Mouse (Mus musculus): ENCODE results near the gene Hspa4l. TPM values are rescaled to one million over a fixed set of nuclear protein-coding genes. Genes with fewer than 3 reads are reported as not detected.
"Not testable (repeated sequence)": the region's sequence is repeated elsewhere in the genome, so short reads cannot be mapped to it uniquely, and the experiment has no call there.

Hspa4l gene
- total RNA-seq, 2 experiments from 2014 or later = 92.8 to 101 TPM

DNA sequence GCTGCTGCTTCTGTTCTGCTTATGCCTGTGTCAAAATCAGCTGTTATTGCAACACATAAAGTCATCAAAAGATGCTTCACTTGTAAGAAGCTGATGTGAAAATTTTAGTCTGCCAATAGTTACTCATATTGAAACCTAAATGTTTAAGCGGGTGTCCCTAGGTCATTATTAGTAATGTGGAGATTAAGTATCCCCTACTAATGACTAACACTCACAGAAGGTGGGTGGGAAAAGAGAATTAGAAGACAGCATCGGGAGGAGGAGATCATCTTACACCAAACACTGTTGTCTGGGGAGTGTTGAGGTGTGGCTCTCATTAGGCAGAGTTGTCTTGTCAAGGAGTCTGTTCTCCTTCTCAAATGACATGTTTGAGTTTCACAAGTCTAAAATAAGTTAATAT is 62.6 kb downstream of the Hspa4l start:
- no peak for DNase-seq (ENCODE audit: extremely low spot score in 1 of 2, low spot score in 2 of 2)
- intact Hi-C loops (cut with DNase I) = no loop called here

DNA sequence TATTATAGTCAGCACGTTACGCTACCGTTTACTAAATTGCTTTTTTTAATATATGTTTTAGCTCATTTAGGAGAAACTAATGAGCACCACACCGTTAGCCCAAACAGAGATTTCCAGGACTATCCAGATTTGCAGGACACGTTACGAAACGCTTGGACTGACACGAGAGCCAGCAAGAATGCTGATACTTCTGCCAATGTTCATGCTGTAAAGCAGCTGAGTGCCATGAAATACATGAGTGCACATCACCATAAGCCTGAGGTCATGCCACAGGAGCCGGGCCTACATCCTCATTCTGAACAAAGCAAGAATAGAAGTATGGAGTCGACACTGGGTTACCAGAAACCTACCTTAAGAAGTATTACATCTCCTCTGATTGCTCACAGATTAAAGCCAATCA is 64.4 kb downstream of the Hspa4l start:
- DNase-seq (ENCODE audit: extremely low spot score in 1 of 2, low spot score in 2 of 2) = no peak
- intact Hi-C loops (cut with DNase I) = no loop called here

DNA sequence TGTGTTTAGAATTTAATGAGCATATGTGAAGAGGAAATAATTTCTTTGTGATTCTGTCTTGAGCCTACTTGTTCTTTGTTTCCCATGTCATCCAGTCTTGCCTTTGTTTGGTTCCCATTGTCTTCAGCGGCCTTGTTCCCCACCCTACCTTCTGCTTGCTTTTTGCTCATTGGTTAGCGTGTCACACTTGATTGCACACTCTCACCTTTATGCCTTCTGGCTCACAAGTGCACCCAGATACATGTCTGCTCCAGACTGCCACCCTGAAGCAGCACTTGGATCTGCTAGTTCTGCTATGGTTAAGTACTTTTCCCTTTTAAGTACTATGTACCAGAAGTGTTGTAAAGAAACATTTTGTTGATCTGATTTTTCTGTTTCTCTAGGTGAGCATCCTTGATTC is 65.6 kb downstream of the Hspa4l start:
- intact Hi-C loops (cut with DNase I) = no loop called here
- DNase-seq (ENCODE audit: extremely low spot score in 1 of 2, low spot score in 2 of 2) = no peak

DNA sequence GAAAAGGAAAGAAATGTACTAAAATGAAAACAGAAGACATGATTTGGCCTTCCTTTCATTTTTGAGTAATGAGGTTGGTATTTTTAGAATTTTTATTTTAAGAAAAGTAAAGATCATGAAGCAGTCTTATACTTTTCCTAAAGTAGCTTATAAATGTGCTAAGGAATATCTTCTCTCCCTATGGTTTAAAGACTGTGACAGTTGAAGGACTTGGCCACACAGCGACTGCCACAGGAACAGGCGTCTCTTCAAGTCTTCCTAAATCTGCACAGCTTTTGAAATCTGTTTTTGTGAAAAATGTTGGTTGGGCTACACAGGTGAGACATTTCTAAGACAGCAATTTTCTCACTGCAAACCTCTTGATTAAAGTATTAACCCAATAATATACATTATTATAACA is 69.0 kb downstream of the Hspa4l start:
- intact Hi-C loops (cut with DNase I) = no loop called here
- DNase-seq (ENCODE audit: extremely low spot score in 1 of 2, low spot score in 2 of 2) = no peak

DNA sequence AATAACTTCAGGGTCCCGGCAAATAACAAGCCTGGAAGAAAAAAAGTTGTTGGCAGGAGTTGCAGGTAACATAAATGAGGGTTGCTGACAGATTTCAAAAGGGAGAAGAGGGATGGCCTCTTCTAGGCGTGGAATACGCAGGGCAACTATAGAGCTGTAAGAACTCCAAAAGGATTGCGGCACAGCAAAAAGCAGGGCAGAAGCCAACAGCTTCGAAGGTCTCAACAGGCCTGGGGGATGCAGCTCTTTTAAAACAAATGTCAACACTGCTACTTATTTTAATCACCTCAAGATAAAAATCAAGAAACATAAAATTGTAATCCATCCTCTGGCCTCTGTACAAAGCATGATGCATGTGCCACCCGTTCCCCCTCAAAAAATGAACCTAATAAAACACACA is 101.2 kb downstream of the Hspa4l start:
- DNase-seq (ENCODE audit: extremely low spot score in 1 of 2, low spot score in 2 of 2); intact Hi-C loops (cut with DNase I): not testable (repeated sequence)

Other genes with a start within 250 kb of the Hspa4l start
- 1 to 10 TPM; 5.2 to 5.9 TPM for gene Intu, start 213.2 kb upstream of the Hspa4l start, total RNA-seq (2021)
- gene Slc25a31, start 35.6 kb upstream of the Hspa4l start, total RNA-seq (2021) = under 1 TPM in 1 of 2 experiments, not detected in 1; 0.36 TPM
- gene Plk4, start 55.5 kb downstream of the Hspa4l start, total RNA-seq (2021) = 1 to 10 TPM; 5.8 to 7.0 TPM
- gene Mfsd8, start 102.4 kb downstream of the Hspa4l start, total RNA-seq (2021) = 10 to 100 TPM; 16.8 to 18.2 TPM
- gene Abhd18, start 102.5 kb downstream of the Hspa4l start, total RNA-seq (2021) = 10 to 100 TPM; 13.5 to 15.2 TPM
- gene 1700034I23Rik, start 158.0 kb downstream of the Hspa4l start, total RNA-seq (2021) = under 1 TPM; 0.17 to 0.24 TPM
- 10 to 100 TPM; 23.9 to 24.5 TPM for gene Larp1b, start 205.3 kb downstream of the Hspa4l start, total RNA-seq (2021)

All from left cerebral cortex, postnatal 10 days (tissue).